Mouse (Mus musculus) forebrain, embryonic 13.5 days (tissue): ENCODE measurements around the gene Ociad2. TPM values are rescaled to one million over a fixed set of nuclear protein-coding genes. Genes with fewer than 3 reads are reported as not detected.
A peak's percentile ranks its signal among the peaks of the same experiment; 100 is the strongest.

Source experiments
- ATAC-seq: fragments of 200-750 bp; cut with Nextera tagmentation; 2 replicates; pipeline ENCODE4 v1.8.0; 2017
- H3K27ac ChIP-seq: fragments of 300-500 bp; sonication (generic); 2 replicates; pipeline ENCODE4 v1.5.1; 2015; ENCODE audit warnings: inconsistent platforms, mild to moderate bottlenecking, moderate library complexity
- H3K27me3 ChIP-seq: fragments of 300-500 bp; sonication (generic); 2 replicates; pipeline ENCODE4 v1.6.1; 2015; ENCODE audit warnings: mild to moderate bottlenecking, inconsistent platforms
- H3K36me3 ChIP-seq: fragments of 300-500 bp; sonication (generic); 2 replicates; pipeline ENCODE4 v1.6.1; 2015; ENCODE audit warnings: mild to moderate bottlenecking, inconsistent platforms; ENCODE audit not compliant: poor library complexity, severe bottlenecking
- H3K4me1 ChIP-seq: fragments of 300-500 bp; sonication (generic); 2 replicates; pipeline ENCODE4 v1.6.1; 2015; ENCODE audit warnings: inconsistent platforms
- H3K4me2 ChIP-seq: fragments of 300-500 bp; sonication (generic); 2 replicates; pipeline ENCODE4 v1.6.1; 2015; ENCODE audit warnings: inconsistent platforms, mild to moderate bottlenecking, moderate library complexity
- H3K4me3 ChIP-seq: fragments of 300-500 bp; sonication (generic); 2 replicates; pipeline ENCODE4 v1.5.1; 2015; ENCODE audit warnings: mild to moderate bottlenecking, inconsistent platforms
- H3K9ac ChIP-seq: fragments of 300-500 bp; sonication (generic); 2 replicates; pipeline ENCODE4 v1.6.1; 2015; ENCODE audit warnings: mild to moderate bottlenecking, inconsistent platforms
- H3K9me3 ChIP-seq: fragments of 300-500 bp; sonication (generic); replicated peaks from 2 replicates; pipeline ENCODE4 v1.6.1; 2016; ENCODE audit warnings: inconsistent platforms
- WGBS: fragments of 180-500 bp; shearing (Covaris S2); methylation state at CpG from one replicate; pipeline ENCODE4 v1.1.7; 2015; 5-methylcytosine and 5-hydroxymethylcytosine counted together
- polyA plus RNA-seq: library from polyadenylated mRNA; unstranded; fragments of >200 nt; fragmentation: Nextera tagmentation; extraction: Ambion mirVana; gene quantifications from 2 replicates; pipeline ENCODE4 v1.2.1, GENCODE M21; 2015

The Ociad2 gene
- polyA plus RNA-seq, 1 experiment from 2014 or later = 13.5 TPM

DNA sequence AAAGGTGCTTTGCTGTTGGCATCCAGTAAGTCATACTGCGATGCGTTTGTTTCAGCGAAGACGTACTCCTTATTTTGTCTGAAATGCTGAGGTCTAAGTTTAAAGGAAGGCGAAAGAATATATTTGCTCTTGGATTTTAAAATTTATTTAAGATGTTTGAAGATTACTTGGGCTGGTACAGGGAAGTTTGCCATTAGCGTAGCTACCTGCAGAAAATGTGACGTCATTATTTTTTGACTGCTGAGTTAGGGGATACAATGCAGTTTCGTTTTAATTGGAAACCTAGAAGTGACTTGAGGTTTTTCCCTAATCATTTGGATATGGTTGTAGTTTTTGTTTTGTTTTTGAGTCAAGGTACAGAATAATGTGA lies 47.4 kb downstream of the Ociad2 start:
- Histone ChIP-seq H3K9me3 (no peaks in the 10 kb centered on the region), H3K4me2 (peak overlapping the region; percentile 78), H3K4me3 (peak overlapping the region; percentile 59), H3K36me3 (peaks cover 24% of the 10 kb centered on the region), H3K9ac (peak overlapping the region; percentile 80), H3K27me3 (no peaks in the 10 kb centered on the region), H3K4me1 (peaks cover 16% of the 10 kb centered on the region), H3K27ac (no peak overlapping the region; the same call in 1 of the 2 replicates)
- no peak for ATAC-seq
- 13% methylated on average over 8 of the region's 8 CpGs for WGBS

DNA sequence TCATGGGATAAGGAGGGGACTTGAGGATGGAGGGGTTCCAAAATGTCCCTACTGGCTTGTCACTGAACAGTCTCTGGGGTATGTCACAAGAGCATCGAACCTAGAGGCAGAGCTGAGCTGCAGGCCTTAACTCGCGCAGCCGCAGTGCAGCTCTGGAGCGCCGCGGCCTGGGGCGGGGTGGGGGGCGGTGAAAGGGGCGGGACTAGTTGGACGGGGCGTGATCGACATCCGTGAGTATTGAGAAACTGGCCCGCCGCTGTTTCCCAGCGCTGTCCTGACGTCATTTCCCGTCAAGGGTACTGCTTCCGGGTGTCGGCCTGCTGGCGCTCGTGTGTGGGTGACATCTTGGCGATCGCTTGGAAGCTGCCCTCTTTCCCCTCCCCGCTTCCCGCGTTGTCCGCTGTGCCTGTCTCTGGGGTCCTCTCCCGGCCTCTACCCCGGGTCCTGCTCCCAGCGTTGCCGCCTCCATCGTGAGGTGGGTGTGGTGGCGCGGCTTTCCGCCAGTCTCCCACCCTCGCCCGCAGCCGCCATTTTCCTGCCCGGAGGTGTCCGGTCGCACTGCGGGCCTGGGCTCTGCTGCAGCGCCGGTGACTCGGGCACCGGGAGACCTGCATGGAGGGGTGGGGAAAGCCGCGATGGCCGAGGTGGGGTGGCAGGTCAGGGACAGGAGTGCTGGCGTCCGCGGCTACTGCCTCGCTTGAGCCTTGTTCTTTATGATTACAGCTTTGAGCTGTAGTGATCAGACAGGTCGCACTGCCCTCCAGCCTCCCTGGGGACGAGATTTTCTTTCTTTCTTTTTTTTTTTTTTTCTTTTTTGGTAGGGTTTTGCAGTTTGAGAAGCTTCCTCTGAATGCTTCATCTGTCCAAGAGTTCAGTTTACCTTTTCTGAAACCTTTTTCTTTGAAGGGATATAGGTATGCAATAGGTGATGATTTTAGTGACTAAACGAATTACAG lies 48.0 kb downstream of the Ociad2 start, which contains the start of gene Ociad1:
Gene Ociad1 (plus strand): TSS at position 283 of the 956 bp plus-strand sequence.
- no peaks in the 10 kb centered on the region for H3K9me3 ChIP-seq
- peak within 1 kb of the TSS; percentile 78 for H3K4me2 ChIP-seq
- WGBS = under 1% methylated on average over 58 of the region's 58 CpGs
- H3K27ac ChIP-seq = peak within 1 kb of the TSS; percentile 91
- H3K9ac ChIP-seq = peak within 1 kb of the TSS; percentile 80
- peak; percentile 99 for ATAC-seq
- no peaks in the 10 kb centered on the region for H3K27me3 ChIP-seq
- H3K4me1 ChIP-seq = peaks cover 16% of the 10 kb centered on the region
- H3K4me3 ChIP-seq = peak within 1 kb of the TSS; percentile 59
- peaks cover 21% of the 10 kb centered on the region for H3K36me3 ChIP-seq

GRCm38 (mm10) chr5:73289900-73290299 lies 50.9 kb downstream of the Ociad2 start:
- no peaks in the 10 kb centered on the region for H3K27me3 ChIP-seq

DNA sequence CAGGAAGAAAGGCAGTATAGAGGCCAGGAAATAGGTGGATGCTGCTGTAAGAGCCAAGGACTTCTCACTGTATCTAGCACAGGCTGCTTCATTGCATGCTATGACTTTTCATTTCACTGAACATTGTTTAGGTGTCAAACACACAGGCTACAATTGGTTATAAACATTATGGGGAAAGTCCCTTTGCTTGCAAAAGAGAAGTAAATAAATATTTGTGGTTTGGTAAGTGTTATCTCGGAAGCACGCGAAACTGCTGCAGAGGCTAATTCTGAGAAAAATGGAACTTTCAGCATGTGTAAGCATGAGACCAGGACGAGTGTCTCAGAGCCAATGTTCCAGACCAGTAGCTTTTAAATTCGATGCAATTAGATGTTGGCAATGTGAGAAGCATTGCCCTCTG lies 54.2 kb downstream of the Ociad2 start:
- H3K27me3 ChIP-seq = no peaks in the 10 kb centered on the region
- no peak overlapping the region for H3K27ac ChIP-seq
- WGBS = 92% methylated on average over 5 of the region's 5 CpGs
- ATAC-seq = no peak
- no peaks in the 10 kb centered on the region for H3K4me1 ChIP-seq
- H3K4me3 ChIP-seq = no peak overlapping the region
- no peaks in the 10 kb centered on the region for H3K9me3 ChIP-seq
- no peaks in the 10 kb centered on the region for H3K36me3 ChIP-seq
- H3K4me2 ChIP-seq = no peak overlapping the region
- H3K9ac ChIP-seq = no peak overlapping the region

More at GRCm38 (mm10) chr5:73289900-73290299, 50.9 kb downstream of the Ociad2 start:
- peaks cover 11% of the 10 kb centered on the region for H3K4me1 ChIP-seq
- peaks cover 2% of the 10 kb centered on the region for H3K36me3 ChIP-seq
- no peak overlapping the region for H3K4me3 ChIP-seq
- ATAC-seq = no peak
- H3K9ac ChIP-seq = no peak overlapping the region
- 58% methylated on average over 2 of the region's 2 CpGs for WGBS
- H3K9me3 ChIP-seq = no peaks in the 10 kb centered on the region
- H3K4me2 ChIP-seq = no peak overlapping the region
- H3K27ac ChIP-seq = no peak overlapping the region

DNA sequence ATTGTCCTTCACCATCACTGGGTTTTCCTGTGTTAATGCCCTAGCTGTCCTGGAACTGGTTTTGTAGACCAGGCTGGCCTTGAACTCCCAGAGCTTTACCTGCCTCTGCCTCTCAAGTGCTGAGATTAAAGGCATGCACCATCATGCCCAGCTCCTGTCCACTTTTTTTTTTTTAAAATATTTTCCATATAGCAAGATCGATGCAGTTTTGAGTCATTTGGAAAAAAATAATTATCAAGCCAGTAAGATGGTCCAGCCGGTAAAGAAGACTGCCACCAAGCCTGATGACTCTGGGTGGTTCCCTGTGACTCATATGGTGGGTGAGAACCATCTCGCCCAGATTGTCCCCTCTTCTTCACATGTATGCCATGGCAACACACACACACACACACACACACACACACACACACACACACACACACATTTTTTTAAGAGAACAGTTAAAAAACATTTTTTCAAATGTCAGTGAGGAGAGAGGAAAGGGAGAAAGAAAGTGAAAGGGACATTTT lies 55.3 kb downstream of the Ociad2 start:
- Histone ChIP-seq H3K4me3 (no peak overlapping the region), H3K9ac (no peak overlapping the region), H3K4me2 (no peak overlapping the region), H3K27ac (no peak overlapping the region), H3K4me1 (no peaks in the 10 kb centered on the region), H3K27me3 (no peaks in the 10 kb centered on the region), H3K36me3 (no peaks in the 10 kb centered on the region), H3K9me3 (no peaks in the 10 kb centered on the region)
- ATAC-seq = no peak
- WGBS = 89% methylated on average over 3 of the region's 3 CpGs

DNA sequence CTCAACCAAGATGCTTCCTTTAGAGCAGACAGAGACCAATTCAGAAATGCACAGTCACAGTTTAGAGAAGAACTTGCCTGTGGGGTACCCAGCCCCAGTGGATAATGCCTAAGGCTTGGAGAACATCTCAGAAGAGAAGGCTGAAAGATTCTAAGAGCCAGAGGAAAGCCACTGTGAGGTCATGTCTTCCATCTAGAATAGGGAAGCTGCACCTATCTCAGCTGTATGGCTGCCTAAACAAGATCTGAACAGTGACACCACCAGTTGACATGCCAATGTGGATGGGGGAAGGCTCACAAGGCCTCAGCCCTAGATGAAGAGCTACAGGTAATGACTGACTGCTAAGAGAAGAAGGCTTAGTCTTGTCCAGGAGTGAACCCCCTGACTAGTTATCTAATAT lies 56.8 kb downstream of the Ociad2 start:
- Histone ChIP-seq H3K9me3 (no peaks in the 10 kb centered on the region), H3K4me3 (no peak overlapping the region), H3K27ac (no peak overlapping the region), H3K27me3 (no peaks in the 10 kb centered on the region), H3K36me3 (no peaks in the 10 kb centered on the region), H3K4me2 (no peak overlapping the region), H3K9ac (no peak overlapping the region), H3K4me1 (peaks cover 7% of the 10 kb centered on the region; the same call in 1 of the 2 replicates)
- no peak for ATAC-seq

- Histone ChIP-seq H3K9me3 (no peaks in the 10 kb centered on the region), H3K4me1 (peaks cover 7% of the 10 kb centered on the region; the same call in 1 of the 2 replicates), H3K27me3 (no peaks in the 10 kb centered on the region), H3K36me3 (no peaks in the 10 kb centered on the region), H3K9ac (no peak overlapping the region), H3K27ac (no peak overlapping the region), H3K4me3 (no peak overlapping the region), H3K4me2 (no peak overlapping the region)
- ATAC-seq = no peak
- WGBS = 79% methylated on average over 4 of the region's 4 CpGs
Measured at GRCm38 (mm10) chr5:73280567-73280850, 60.3 kb downstream of the Ociad2 start.

- Histone ChIP-seq H3K9me3 (no peaks in the 10 kb centered on the region), H3K27me3 (no peaks in the 10 kb centered on the region), H3K4me1 (peaks cover 7% of the 10 kb centered on the region; the same call in 1 of the 2 replicates), H3K36me3 (no peaks in the 10 kb centered on the region), H3K4me3 (no peak overlapping the region), H3K9ac (no peak overlapping the region), H3K4me2 (no peak overlapping the region), H3K27ac (no peak overlapping the region)
- no peak for ATAC-seq
- 56% methylated on average over 4 of the region's 4 CpGs for WGBS
Measured at GRCm38 (mm10) chr5:73279732-73280566, 60.9 kb downstream of the Ociad2 start.

DNA sequence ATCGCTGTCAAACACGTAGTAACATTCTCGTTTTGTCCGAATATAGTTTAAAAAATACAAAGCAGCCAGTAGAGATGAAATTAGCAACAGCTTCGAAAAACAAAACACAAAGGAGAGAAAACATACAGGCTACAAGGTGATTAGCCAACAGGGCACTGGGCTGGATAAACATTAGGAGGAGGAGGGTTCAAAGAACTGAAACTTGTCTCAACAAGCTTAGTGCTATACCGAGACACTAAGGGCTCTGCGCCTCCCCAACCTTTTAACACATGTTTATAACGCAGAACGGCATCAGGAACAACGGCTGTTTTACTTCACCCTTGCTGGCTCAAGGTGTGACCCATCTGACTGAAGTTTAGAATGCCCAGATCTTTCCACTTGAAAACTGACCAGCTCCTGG lies 61.6 kb downstream of the Ociad2 start:
- 78% methylated on average over 10 of the region's 10 CpGs for WGBS
- Histone ChIP-seq H3K4me2 (no peak overlapping the region), H3K36me3 (no peaks in the 10 kb centered on the region), H3K9ac (no peak overlapping the region), H3K27me3 (no peaks in the 10 kb centered on the region), H3K4me3 (no peak overlapping the region), H3K4me1 (peaks cover 7% of the 10 kb centered on the region; the same call in 1 of the 2 replicates), H3K9me3 (no peaks in the 10 kb centered on the region), H3K27ac (no peak overlapping the region)
- ATAC-seq = no peak

DNA sequence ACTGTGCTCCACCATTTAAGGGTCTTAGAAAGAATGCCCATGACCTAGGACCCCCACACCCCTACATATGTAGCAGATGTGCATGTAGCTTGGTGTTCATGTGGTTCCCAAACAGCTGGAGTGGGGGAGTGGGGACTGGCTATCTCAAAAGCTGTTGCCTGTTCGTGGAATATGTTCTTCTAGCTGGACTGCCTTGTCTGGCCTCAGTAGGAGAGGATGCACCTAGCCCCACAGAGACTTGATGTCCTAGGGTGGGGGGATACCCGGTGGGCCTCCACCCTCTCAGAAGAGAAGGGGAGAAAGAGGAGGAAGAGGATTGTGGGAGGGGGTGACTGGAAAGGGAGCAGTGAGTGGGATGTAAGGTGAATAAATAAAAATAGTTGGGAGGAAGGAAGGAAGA lies 65.9 kb downstream of the Ociad2 start:
- Histone ChIP-seq H3K27me3 (no peaks in the 10 kb centered on the region), H3K9ac (no peak overlapping the region), H3K36me3 (no peaks in the 10 kb centered on the region), H3K4me1 (peaks cover 12% of the 10 kb centered on the region; the same call in 1 of the 2 replicates), H3K27ac (no peak overlapping the region), H3K4me2 (no peak overlapping the region), H3K4me3 (no peak overlapping the region), H3K9me3 (no peaks in the 10 kb centered on the region)
- WGBS = 90% methylated on average over 2 of the region's 2 CpGs
- ATAC-seq = no peak

- Histone ChIP-seq H3K4me1 (0 out of 2 replicates have a peak, but pooled peaks cover 6% of the 10 kb centered on the region), H3K27ac (no peak overlapping the region), H3K27me3 (no peaks in the 10 kb centered on the region), H3K9me3 (no peaks in the 10 kb centered on the region), H3K9ac (no peak overlapping the region), H3K4me2 (no peak overlapping the region), H3K4me3 (no peak overlapping the region), H3K36me3 (no peaks in the 10 kb centered on the region)
- no peak for ATAC-seq
- 66% methylated on average over 4 of the region's 4 CpGs for WGBS
Measured at GRCm38 (mm10) chr5:73273171-73273570, 67.7 kb downstream of the Ociad2 start.
